Mouse (Mus musculus) kidney, embryonic 16.5 days (tissue): ENCODE measurements around the gene Ksr2. TPM values are rescaled to one million over a fixed set of nuclear protein-coding genes. Genes with fewer than 3 reads are reported as not detected.

Experiments
- ATAC-seq: fragments of 200-750 bp; cut with Nextera tagmentation; 2 replicates; pipeline ENCODE4 v1.8.0; 2017; ENCODE audit warnings: moderate TSS enrichment; ENCODE audit not compliant: low FRiP score, low TSS enrichment
- H3K27ac ChIP-seq: fragments of 300-500 bp; sonication (generic); 2 replicates; pipeline ENCODE4 v1.5.1; 2014; ENCODE audit warnings: low read length
- H3K27me3 ChIP-seq: fragments of 300-500 bp; sonication (generic); 2 replicates; pipeline ENCODE4 v1.6.1; 2014; ENCODE audit warnings: low read length, control low read depth, mixed read lengths; ENCODE audit not compliant: insufficient read depth
- H3K36me3 ChIP-seq: fragments of 300-500 bp; sonication (generic); 2 replicates; pipeline ENCODE4 v1.6.1; 2014; ENCODE audit warnings: low read length, control low read depth, mixed read lengths; ENCODE audit not compliant: insufficient read depth
- H3K4me1 ChIP-seq: fragments of 300-500 bp; sonication (generic); 2 replicates; pipeline ENCODE4 v1.6.1; 2014; ENCODE audit warnings: low read length, control low read depth, mixed read lengths; ENCODE audit not compliant: insufficient read depth
- H3K4me2 ChIP-seq: fragments of 300-500 bp; sonication (generic); replicated peaks from 2 replicates; pipeline ENCODE4 v1.6.1; 2014; ENCODE audit warnings: low read depth, low read length
- H3K4me3 ChIP-seq: fragments of 300-500 bp; sonication (generic); 2 replicates; pipeline ENCODE4 v1.5.1; 2014; ENCODE audit warnings: mild to moderate bottlenecking, low read length
- H3K9ac ChIP-seq: fragments of 300-500 bp; sonication (generic); replicated peaks from 2 replicates; pipeline ENCODE4 v1.6.1; 2014; ENCODE audit warnings: low read length
- H3K9me3 ChIP-seq: fragments of 300-500 bp; sonication (generic); 2 replicates; pipeline ENCODE4 v1.6.1; 2016; ENCODE audit warnings: low read length, control low read depth
- WGBS: fragments of 180-500 bp; shearing (Covaris S2); extraction: QIAGEN DNeasy Blood & Tissue Kit; methylation state at CpG from one replicate; pipeline ENCODE4 v1.1.7; 2014; 5-methylcytosine and 5-hydroxymethylcytosine counted together
- polyA plus RNA-seq: library from polyadenylated mRNA; unstranded; fragments of >200 nt; fragmentation: Nextera tagmentation; extraction: Ambion mirVana; gene quantifications from 2 replicates; pipeline ENCODE4 v1.2.1, GENCODE M21; 2015

Gene Ksr2
- polyA plus RNA-seq, 1 experiment from 2014 or later, result 0.37 TPM

GRCm38 (mm10) chr5:117380199-117380598 lies 33.6 kb upstream of the Ksr2 start:
- Histone ChIP-seq H3K36me3 (peaks cover 61% of the 10 kb centered on the region), H3K27me3 (no peaks in the 10 kb centered on the region), H3K4me1 (no peaks in the 10 kb centered on the region), H3K27ac (no peak overlapping the region), H3K4me3 (no peak overlapping the region), H3K9ac (no peak overlapping the region), H3K4me2 (no peak overlapping the region), H3K9me3 (no peaks in the 10 kb centered on the region)
- WGBS, result 80% methylated on average over 4 of the region's 4 CpGs
- ATAC-seq, result no peak

- no peaks in the 10 kb centered on the region for H3K4me1 ChIP-seq
- ATAC-seq, result no peak
- no peak overlapping the region for H3K9ac ChIP-seq
- H3K27ac ChIP-seq, result no peak overlapping the region
- 83% methylated on average over 7 of the region's 7 CpGs for WGBS
- no peaks in the 10 kb centered on the region for H3K27me3 ChIP-seq
- no peak overlapping the region for H3K4me2 ChIP-seq
- H3K4me3 ChIP-seq, result no peak overlapping the region
- no peaks in the 10 kb centered on the region for H3K9me3 ChIP-seq
- H3K36me3 ChIP-seq, result peaks cover 48% of the 10 kb centered on the region
Measured at GRCm38 (mm10) chr5:117381785-117382184, 32.0 kb upstream of the Ksr2 start.

DNA sequence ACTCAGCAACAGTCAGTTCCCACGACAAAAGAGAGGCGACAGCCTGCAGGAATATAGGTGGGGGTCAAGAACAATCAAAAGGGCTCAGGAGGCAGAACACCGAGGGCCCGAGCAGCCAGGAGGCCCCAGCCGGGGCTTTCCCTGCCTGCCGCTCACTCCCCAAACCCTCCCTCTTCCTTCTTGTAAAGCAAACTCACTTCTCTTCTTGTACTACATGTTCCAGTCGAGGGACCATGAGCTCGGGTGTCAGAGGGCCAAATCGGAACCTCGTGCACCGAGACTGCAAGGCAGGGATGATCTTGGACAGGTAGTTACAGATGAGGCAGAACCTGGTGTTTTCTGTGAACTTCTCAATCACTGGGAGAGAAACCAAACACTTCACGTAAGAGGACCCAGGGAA lies 30.6 kb upstream of the Ksr2 start:
- no peak for ATAC-seq
- Histone ChIP-seq H3K4me3 (no peak overlapping the region), H3K27ac (no peak overlapping the region), H3K9me3 (no peaks in the 10 kb centered on the region), H3K9ac (no peak overlapping the region), H3K27me3 (no peaks in the 10 kb centered on the region), H3K36me3 (peaks cover 43% of the 10 kb centered on the region), H3K4me2 (no peak overlapping the region), H3K4me1 (peaks cover 9% of the 10 kb centered on the region)
- WGBS, result 64% methylated on average over 12 of the region's 12 CpGs

- H3K4me3 ChIP-seq, result peak overlapping the region; percentile 74
- no peaks in the 10 kb centered on the region for H3K27me3 ChIP-seq
- WGBS, result 11% methylated on average over 16 of the region's 16 CpGs
- H3K9ac ChIP-seq, result peak overlapping the region; percentile 91
- ATAC-seq, result peak; percentile 33
- peak overlapping the region; percentile 70 for H3K4me2 ChIP-seq
- H3K9me3 ChIP-seq, result no peaks in the 10 kb centered on the region; the same call in 1 of the 2 replicates
- 0 out of 2 replicates have a peak overlapping the region, but pooled peaks have one; percentile 56 for H3K27ac ChIP-seq
- H3K4me1 ChIP-seq, result peaks cover 11% of the 10 kb centered on the region
- peaks cover 9% of the 10 kb centered on the region for H3K36me3 ChIP-seq
Measured at GRCm38 (mm10) chr5:117388296-117388751, 25.5 kb upstream of the Ksr2 start.

GRCm38 (mm10) chr5:117388877-117389276 lies 24.9 kb upstream of the Ksr2 start, which contains the start of gene Rfc5:
TSS of gene Rfc5 (minus strand) at chr5:117389047.
- ATAC-seq, result peak; percentile 97
- WGBS, result under 1% methylated on average over 44 of the region's 44 CpGs
- Histone ChIP-seq H3K9ac (peak within 1 kb of the TSS; percentile 91), H3K36me3 (peaks cover 9% of the 10 kb centered on the region), H3K27me3 (no peaks in the 10 kb centered on the region), H3K27ac (0 out of 2 replicates have a peak within 1 kb of the TSS, but pooled peaks have one; percentile 56), H3K4me1 (peaks cover 11% of the 10 kb centered on the region), H3K4me3 (peak within 1 kb of the TSS; percentile 74), H3K9me3 (no peaks in the 10 kb centered on the region; the same call in 1 of the 2 replicates), H3K4me2 (peak within 1 kb of the TSS; percentile 70)

- WGBS, result 95% methylated on average over 1 of the region's 1 CpGs
- Histone ChIP-seq H3K9me3 (no peaks in the 10 kb centered on the region; the same call in 1 of the 2 replicates), H3K27ac (no peak overlapping the region), H3K4me3 (no peak overlapping the region), H3K9ac (no peak overlapping the region), H3K4me1 (peaks cover 11% of the 10 kb centered on the region), H3K36me3 (no peaks in the 10 kb centered on the region; the same call in 1 of the 2 replicates), H3K4me2 (no peak overlapping the region), H3K27me3 (no peaks in the 10 kb centered on the region)
- no peak for ATAC-seq
Measured at GRCm38 (mm10) chr5:117390895-117391294, 22.9 kb upstream of the Ksr2 start.

DNA sequence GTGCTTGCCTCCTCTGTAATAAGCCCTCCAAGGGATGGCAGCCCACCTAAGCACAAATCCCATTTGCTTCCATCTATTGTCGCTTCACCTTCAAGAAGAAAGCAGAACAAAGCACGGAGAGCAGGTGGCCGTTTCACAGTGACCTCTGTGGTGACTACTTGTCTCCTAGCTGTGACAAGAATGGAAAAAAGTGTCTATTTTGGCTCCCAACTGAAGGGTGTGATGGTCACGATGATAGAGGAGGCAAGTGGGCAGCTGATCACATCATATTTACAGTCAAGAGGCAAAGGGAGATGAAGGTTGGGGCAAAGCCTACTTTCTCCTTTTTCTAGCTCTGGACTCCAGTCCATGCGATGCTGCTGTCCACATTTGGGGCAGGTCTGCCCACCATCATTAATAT lies 18.0 kb upstream of the Ksr2 start:
- no peak overlapping the region for H3K4me2 ChIP-seq
- H3K4me1 ChIP-seq, result no peaks in the 10 kb centered on the region
- 83% methylated on average over 5 of the region's 5 CpGs for WGBS
- H3K27me3 ChIP-seq, result no peaks in the 10 kb centered on the region
- H3K36me3 ChIP-seq, result no peaks in the 10 kb centered on the region
- no peak overlapping the region for H3K9ac ChIP-seq
- no peaks in the 10 kb centered on the region; the same call in 1 of the 2 replicates for H3K9me3 ChIP-seq
- H3K4me3 ChIP-seq, result no peak overlapping the region
- H3K27ac ChIP-seq, result no peak overlapping the region
- no peak for ATAC-seq

- no peak overlapping the region for H3K4me2 ChIP-seq
- H3K9me3 ChIP-seq, result no peaks in the 10 kb centered on the region; the same call in 1 of the 2 replicates
- no peak overlapping the region for H3K9ac ChIP-seq
- H3K27me3 ChIP-seq, result no peaks in the 10 kb centered on the region
- ATAC-seq, result no peak
- no peak overlapping the region for H3K27ac ChIP-seq
- H3K4me1 ChIP-seq, result no peaks in the 10 kb centered on the region
- no peaks in the 10 kb centered on the region for H3K36me3 ChIP-seq
- H3K4me3 ChIP-seq, result no peak overlapping the region
- WGBS, result 70% methylated on average over 6 of the region's 6 CpGs
Measured at GRCm38 (mm10) chr5:117396596-117397014, 17.2 kb upstream of the Ksr2 start.

DNA sequence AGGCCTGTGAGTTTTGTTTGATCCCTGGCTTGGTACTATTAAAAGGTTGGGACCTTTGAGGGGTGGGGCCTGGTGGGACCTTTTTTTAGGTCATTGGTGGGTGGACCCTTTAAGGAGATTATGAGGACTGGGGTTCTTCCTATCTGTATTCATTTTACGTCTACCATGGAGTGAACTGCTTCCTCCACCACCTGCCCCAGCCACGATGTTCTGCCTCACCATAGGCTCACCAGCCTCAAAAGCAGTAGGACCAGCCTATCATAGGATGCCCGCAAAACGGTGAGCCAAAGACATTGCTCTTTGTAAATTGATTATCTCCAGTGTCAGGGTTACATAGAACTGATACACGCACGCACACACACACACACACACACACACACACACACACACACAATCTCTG lies 16.4 kb upstream of the Ksr2 start:
- no peaks in the 10 kb centered on the region for H3K27me3 ChIP-seq
- no peaks in the 10 kb centered on the region for H3K4me1 ChIP-seq
- H3K4me2 ChIP-seq, result no peak overlapping the region
- no peaks in the 10 kb centered on the region for H3K36me3 ChIP-seq
- no peak overlapping the region for H3K9ac ChIP-seq
- H3K4me3 ChIP-seq, result no peak overlapping the region
- 78% methylated on average over 6 of the region's 6 CpGs for WGBS
- no peak overlapping the region for H3K27ac ChIP-seq
- H3K9me3 ChIP-seq, result no peaks in the 10 kb centered on the region; the same call in 1 of the 2 replicates
- ATAC-seq, result no peak

GRCm38 (mm10) chr5:117398007-117398550 lies 15.7 kb upstream of the Ksr2 start:
- H3K4me2 ChIP-seq, result no peak overlapping the region
- H3K4me1 ChIP-seq, result no peaks in the 10 kb centered on the region
- H3K36me3 ChIP-seq, result no peaks in the 10 kb centered on the region
- H3K9ac ChIP-seq, result no peak overlapping the region
- no peak overlapping the region for H3K27ac ChIP-seq
- no peak overlapping the region for H3K4me3 ChIP-seq
- ATAC-seq, result peak; percentile 69; the same call in 1 of the 2 replicates
- H3K27me3 ChIP-seq, result no peaks in the 10 kb centered on the region
- 36% methylated on average over 4 of the region's 5 CpGs for WGBS
- no peaks in the 10 kb centered on the region; the same call in 1 of the 2 replicates for H3K9me3 ChIP-seq
